Mouse (Mus musculus) central nervous system, embryonic 11.5 days (tissue): ENCODE measurements around the gene Drosha. TPM values are rescaled to one million over a fixed set of nuclear protein-coding genes. Genes with fewer than 3 reads are reported as not detected.

Experiments used
- polyA plus RNA-seq: library from polyadenylated mRNA; depleted of rRNA; stranded (reverse); fragments of >200 nt; gene quantifications from 2 replicates; pipeline ENCODE4 v1.2.3, GENCODE M21; 2012; rRNA removed

The Drosha gene
- polyA plus RNA-seq = 52.5 and 56.5 TPM in 2 replicates

DNA sequence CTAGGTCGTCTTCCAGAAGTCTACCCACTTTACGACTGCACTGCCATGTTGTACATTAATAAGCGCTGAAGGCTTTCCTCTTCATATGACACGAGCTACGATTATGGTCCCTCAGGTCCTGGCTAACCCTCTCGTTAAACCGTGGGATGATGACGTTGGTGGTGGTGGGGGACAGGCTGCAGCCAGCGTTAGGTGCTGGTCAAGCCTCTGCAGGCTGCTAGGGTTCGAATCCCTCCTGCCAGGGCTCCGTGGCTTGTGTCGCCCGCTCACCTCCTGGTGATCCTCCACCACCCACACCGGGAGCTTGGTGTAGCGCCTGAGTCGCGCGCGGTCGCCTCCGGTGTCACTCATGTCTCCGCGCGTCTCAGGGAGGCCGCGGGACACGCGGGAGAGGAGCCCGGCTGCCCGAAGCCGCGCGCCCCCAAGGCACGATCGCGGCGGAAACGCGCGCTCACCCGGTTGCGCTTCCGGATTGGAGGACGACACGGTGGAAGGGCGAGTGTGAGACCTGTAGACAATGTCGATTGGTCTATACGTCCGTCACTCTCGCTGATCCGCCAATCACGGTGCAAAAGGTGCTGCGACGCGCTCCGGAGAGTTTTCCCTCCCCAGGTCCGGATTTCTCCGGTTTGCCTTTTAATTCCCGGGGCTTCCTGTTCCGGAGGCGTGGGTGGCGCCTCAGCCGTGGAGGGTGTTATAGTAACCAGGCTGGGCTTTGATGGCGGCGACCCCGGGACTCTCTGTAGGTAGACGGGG is at the start of gene Drosha, which contains the start of gene 6030458C11Rik:
Gene Drosha, plus strand, starts transcription at position 619 of the 756 bp plus-strand sequence.
Gene 6030458C11Rik, minus strand, starts transcription at position 453 of the 756 bp plus-strand sequence.

Other genes starting within 250 kb of the Drosha start
- 2.9 and 4.3 TPM in 2 replicates for gene Pdzd2, start 84.9 kb upstream of the Drosha start, polyA plus RNA-seq
- gene 6030458C11Rik, start 166 bp upstream of the Drosha start, polyA plus RNA-seq = 26.7 and 34.3 TPM in 2 replicates